Mouse (Mus musculus): Measurements from ENCODE around the gene Pdrg1. TPM values are rescaled to one million over a fixed set of nuclear protein-coding genes. Genes with fewer than 3 reads are reported as not detected.

Gene Pdrg1
- polyA plus RNA-seq (2012; rRNA removed) = 22.3 and 30.6 TPM in 2 replicates

DNA sequence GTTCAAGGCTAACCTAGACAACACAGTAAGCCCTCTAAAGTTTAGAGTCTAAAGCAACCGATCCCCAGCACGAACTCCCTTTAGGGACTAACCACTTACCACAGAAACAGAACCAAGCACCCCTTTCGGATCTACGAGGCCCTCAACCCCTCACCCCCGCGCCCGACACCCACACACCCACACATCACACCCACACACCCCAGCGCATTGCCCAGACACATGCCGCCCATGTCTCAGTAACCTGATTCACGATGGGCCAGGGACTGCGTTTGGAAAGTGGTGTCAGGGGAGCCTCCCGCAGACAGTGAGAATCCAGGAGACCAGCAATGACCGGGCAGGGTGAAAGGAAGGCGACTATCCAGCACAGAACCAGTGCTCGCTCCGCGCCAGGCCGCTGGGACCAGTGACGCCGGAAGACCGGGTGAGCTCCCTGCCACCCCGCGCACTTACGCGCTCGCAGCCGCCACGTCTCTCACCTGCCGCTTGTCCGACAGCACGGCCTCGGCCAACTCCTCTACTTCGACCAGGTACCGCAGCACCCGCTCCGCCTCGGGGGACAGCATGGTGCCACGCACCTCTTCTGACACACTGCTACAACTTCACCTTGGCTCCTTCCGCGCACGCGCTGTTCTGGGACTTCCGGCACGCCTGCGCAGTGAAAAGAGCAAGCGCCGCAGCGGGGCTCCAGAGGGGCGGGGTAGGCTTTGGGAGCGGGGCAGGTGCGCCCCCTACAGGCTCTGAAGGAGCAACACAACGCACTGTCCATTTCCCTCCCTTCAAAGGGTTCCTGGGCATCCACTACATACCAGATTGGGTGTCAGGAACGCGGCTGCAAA lies at the start of gene Pdrg1:
TSS of gene Pdrg1 (minus strand) at position 670 of the 836 bp plus-strand sequence.

DNA sequence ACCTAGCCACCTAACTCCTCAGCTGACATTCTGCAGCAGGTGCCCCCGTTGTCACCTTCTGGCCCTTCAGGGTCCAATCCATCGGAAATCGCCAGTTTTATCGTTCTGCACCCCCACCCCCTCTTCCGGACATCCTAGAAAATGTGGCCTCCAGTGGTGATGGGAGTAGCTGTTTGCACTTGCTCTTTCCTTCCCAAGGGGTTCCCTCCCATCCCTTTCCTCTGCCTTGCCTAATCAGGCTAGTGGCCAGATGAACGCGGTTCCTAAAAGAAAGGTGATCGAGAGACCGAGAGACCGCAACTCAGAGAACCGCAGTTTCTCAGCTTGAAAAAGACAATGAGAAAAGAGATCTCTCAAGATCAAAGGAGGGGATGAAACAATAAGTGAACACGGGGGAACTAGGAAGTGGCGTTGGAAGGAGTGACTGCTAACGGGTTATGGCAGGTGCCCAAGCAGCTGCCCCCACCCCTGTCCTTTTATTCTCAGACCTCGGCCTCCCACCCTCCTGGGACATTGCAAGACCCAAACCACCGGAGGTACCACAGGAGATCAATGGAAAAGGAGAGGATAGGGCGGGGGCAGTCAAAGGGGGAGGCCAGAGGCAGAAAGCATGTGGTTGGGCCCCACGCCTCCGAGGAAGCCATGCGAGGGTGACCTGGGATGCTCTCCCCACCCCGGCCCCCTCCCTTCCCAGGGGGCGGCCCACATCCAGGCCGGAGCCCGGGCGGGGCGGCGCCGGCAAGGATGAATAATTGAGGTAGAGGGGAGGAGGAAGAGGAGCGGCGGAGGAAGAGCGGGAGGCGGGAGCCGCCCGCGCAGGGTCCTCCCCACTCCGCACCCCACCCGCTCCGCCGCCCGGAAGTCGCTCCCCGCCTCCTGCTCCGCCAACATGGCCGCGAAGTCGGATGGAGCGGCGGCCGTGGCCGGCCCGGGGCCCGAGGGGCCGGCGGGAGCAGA lies 16.2 kb upstream of the Pdrg1 start, which contains the start of gene Xkr7:
TSS of gene Xkr7 (plus strand) at position 727 of the 957 bp plus-strand sequence.

GRCm38 (mm10) chr2:152962091-152962793 lies 53.0 kb downstream of the Pdrg1 start, which contains the start of gene Ttll9:
Gene Ttll9 (plus strand): TSS chr2:152962485.

Other genes starting within 250 kb of the Pdrg1 start
- gene Bcl2l1, start 183.7 kb downstream of the Pdrg1 start, polyA plus RNA-seq (2012; rRNA removed) = 38.1 and 43.2 TPM in 2 replicates
- gene Tpx2, start 167.5 kb downstream of the Pdrg1 start, polyA plus RNA-seq (2012; rRNA removed) = 1.2 and 1.6 TPM in 2 replicates
- 0.05 TPM in 1 of 2 replicates, not detected in the other for gene Mylk2, start 104.1 kb downstream of the Pdrg1 start, polyA plus RNA-seq (2012; rRNA removed)
- gene Foxs1, start 82.2 kb downstream of the Pdrg1 start, polyA plus RNA-seq (2012; rRNA removed) = 2.8 and 4.6 TPM in 2 replicates
- gene Dusp15, start 63.7 kb downstream of the Pdrg1 start, polyA plus RNA-seq (2012; rRNA removed) = 0.16 and 0.28 TPM in 2 replicates
- gene Ttll9, start 52.9 kb downstream of the Pdrg1 start, polyA plus RNA-seq (2012; rRNA removed) = not detected in 2 replicates
- gene Xkr7, start 16.4 kb upstream of the Pdrg1 start, polyA plus RNA-seq (2012; rRNA removed) = 0.40 and 0.46 TPM in 2 replicates
- gene Ccm2l, start 50.5 kb upstream of the Pdrg1 start, polyA plus RNA-seq (2012; rRNA removed) = 9.0 and 12.1 TPM in 2 replicates
- gene Hck, start 93.0 kb upstream of the Pdrg1 start, polyA plus RNA-seq (2012; rRNA removed) = 9.6 and 13.3 TPM in 2 replicates
- 83.1 and 89.5 TPM in 2 replicates for gene Tm9sf4, start 145.9 kb upstream of the Pdrg1 start, polyA plus RNA-seq (2012; rRNA removed)
- 3.1 and 3.2 TPM in 2 replicates for gene Tspyl3, start 210.0 kb upstream of the Pdrg1 start, polyA plus RNA-seq (2012; rRNA removed)
- gene Plagl2, start 226.0 kb upstream of the Pdrg1 start, polyA plus RNA-seq (2012; rRNA removed) = 14.7 and 15.5 TPM in 2 replicates
- gene Pofut1, start 226.1 kb upstream of the Pdrg1 start, polyA plus RNA-seq (2012; rRNA removed) = 30.4 and 30.5 TPM in 2 replicates